Mouse (Mus musculus): ENCODE results near the gene Tmem74b.
A peak's percentile ranks its signal among the peaks of the same experiment; 100 is the strongest.

The Tmem74b gene

DNA sequence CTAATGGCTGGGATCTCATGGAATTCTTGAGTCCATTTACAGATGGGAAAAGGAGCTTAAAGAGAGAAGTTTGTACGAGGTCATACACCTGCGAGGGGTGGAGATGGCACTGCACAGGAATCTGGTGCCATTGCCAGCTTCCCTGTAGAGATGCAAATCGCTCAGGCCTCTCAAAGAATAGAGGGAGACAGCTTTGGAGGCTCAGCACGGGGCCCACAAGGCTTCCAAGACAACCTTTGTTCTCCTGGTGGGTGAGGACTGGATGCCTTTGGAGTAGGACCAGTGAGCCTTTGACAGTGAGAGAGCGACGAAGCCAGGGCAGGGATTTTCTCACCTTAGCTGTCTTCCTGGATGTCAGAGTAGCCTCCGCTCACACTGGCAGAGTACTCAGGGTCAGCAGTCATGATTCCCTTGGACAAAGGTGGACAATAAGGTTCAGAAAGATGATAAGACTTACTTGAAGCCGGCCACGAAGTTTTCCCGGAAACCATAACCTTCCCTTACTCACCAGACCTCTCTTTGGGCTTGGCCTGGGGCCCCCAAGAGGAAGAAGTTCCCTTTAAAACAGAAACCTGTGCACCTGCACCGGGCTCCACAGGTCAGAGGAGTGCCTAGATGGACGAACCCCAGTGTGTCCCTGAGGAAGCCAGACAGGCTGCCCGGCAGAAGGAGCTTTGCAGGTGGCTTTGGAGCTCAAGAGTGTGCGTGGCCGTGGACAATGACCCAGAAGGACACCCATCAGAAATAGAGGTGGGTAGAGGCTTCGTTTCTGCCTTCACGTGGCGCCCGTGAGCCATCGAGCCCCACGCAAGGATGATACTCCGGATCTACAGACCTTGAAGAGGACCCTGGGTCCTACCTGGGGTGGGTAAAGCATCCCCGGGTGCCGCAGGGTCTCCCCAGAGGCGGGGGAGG, at the start of gene Tmem74b:
Tmem74b (plus strand) TSS at position 778 of the 915 bp plus-strand sequence.
- peak; percentile 10 for DNase-seq (ENCODE audit: low spot score)

DNA sequence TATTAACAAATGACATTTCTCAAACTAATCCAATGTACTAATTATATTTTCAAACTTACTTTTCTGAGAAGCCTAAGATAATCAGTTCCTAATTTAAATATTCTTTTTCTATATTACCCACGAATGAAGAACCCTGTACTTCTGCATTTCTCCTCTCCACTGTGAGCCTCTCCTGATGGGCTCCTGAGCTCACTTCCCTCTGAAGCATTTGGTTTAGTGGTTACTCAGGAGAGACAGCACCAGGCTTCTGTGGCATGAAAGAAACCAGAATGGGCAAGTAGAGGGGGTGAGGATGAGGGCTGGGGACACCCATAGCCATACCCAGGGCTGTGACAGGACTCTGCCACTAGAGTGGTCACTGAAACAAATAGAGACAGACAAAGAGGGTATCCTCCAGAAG, 49.8 kb upstream of the Tmem74b start:
- no peak for DNase-seq (ENCODE audit: low spot score)

DNA sequence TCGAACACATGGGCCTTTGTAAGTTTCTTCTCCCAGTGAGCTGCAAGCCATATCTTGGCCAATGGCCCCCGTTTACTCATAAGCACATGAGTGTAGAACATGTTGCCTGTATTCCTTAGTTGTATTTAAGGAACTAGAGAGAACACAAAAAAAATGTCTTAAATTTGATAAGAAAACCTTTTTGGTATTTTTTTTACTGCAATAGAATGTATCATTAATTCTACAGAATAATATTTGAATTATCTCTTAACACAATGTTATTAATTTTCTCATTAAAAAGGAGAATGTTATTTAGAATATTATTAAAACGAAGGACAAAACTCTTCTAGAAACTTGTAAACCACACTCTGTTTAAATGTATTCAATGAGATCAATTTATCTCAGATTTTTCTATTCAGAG, 33.4 kb upstream of the Tmem74b start, which contains the start of gene Rad21l:
Rad21l (minus strand) TSS at position 101 of the 400 bp plus-strand sequence.
- no peak for DNase-seq (ENCODE audit: low spot score)

DNA sequence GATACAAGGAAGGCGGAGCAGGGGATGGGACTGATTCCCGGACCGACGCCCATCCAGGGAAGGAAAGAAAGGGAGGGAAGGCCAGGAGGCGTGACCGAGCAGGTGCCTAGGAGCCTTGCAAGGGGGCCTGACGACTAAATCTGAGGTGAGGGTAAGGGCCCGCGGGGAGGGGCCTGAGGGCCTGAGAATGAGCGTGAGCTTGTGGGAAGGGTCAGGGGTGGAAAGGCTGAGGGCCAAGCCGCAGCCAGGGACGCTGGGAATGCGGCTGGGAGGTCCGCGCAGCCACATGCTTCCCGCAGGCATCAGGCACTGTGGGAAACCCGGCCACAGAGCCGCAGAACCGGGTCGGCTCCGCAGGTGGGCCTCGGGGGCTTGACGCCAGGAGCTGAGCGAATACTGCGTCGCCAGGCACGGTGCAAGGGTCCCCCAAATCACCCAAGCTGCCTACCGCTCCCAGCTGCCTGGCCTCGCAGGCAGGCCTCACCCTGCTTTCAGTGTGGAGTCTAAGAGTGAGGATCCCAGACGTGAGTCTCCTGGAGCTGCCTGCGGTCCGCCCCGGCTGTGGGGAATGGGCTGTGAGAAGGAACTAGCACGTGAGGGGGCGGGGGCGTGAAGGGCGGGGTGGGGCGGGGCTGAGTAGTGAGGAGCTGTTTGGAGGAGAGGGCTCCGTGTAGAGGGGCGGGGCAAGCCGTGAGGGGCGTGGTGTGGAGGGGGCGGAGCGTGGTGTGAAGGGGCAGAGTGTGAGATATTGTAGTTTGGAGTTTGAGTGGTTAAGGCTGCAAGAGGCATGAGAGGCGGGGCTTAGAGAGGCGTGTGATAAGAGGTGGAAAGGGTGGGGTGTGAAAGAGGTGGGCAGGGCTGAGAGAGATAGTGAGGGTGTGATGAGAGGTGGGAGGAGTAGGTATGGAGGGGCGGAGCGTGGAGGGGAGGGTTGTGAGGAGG, 31.5 kb upstream of the Tmem74b start:
- DNase-seq (ENCODE audit: low spot score), result no peak

DNA sequence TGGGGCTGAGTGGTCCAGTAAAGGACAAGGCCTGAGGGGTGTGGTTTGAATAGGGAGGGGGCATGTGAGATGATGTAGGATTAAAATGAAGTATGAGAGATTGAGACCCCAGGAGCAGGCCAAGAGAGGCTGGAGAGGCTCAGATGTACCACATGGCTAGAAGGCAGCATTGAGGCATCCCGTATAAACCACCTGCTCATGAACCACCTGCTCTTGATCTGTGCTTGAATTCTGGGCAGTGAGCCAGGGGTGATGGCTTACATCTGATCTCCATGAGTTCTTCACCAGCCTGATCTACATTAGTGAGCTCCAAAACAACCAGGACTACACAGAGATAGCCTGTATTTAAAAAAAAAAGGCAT, 30.9 kb upstream of the Tmem74b start:
- no peak for DNase-seq (ENCODE audit: low spot score)

DNA sequence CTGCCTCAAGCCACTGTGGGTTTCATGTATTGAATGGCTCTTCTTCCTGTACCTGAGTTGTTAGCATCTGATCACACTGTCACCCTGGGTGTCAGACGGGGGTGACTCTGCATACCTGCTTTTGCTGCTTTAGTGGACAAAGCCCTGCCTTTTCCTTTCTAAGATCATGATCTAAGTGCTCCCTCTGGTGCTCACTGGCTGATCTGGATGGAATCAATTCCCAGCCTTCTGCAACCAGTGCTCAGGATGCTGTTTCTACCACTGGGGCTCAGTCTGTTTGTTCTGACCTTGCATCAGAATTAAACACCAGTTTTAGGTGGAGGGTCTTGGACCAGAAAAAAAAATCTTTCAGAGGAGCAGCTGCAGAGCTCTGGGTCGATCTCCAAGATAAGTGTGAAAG, 25.6 kb upstream of the Tmem74b start:
- DNase-seq (ENCODE audit: low spot score), result no peak

DNA sequence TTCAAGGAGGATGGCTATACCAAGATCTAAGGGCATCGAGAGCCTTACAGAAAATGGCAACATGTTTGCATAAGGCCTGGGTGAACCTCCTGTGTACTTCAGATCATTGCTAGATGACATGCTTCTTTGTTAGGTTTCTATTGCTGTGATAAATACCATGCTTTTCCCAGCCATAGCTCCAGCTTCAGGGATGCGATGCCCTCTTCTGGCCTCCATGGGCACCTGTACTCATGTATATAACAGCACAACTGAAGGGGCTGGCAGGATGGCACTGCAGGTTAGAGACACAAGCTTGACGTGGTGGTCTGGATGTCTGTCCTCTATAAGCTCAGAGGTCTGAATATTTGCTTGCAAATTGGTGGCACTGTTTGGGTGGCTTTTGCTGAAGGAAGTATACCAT, 19.5 kb upstream of the Tmem74b start:
- DNase-seq (ENCODE audit: low spot score), result peak; percentile 29

DNA sequence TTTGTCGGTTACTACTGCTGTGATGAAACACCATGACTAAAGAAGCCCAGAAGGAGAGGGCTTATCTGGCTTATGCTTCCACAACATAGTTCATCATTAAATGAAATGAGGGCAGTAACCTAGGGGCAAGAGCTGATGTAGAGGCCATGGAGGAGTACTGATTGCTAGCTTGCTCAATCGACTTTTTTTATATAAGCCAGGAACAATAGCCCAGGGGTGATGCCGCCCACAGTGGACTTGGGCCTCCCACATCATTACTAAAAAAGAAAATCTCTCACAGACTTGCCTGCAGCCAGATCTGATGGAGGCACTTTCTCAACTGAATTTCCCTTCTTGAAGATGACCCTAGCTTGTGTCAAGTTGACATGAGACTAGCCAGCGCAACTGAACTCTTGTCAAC, 18.8 kb upstream of the Tmem74b start:
- no peak for DNase-seq (ENCODE audit: low spot score)

DNA sequence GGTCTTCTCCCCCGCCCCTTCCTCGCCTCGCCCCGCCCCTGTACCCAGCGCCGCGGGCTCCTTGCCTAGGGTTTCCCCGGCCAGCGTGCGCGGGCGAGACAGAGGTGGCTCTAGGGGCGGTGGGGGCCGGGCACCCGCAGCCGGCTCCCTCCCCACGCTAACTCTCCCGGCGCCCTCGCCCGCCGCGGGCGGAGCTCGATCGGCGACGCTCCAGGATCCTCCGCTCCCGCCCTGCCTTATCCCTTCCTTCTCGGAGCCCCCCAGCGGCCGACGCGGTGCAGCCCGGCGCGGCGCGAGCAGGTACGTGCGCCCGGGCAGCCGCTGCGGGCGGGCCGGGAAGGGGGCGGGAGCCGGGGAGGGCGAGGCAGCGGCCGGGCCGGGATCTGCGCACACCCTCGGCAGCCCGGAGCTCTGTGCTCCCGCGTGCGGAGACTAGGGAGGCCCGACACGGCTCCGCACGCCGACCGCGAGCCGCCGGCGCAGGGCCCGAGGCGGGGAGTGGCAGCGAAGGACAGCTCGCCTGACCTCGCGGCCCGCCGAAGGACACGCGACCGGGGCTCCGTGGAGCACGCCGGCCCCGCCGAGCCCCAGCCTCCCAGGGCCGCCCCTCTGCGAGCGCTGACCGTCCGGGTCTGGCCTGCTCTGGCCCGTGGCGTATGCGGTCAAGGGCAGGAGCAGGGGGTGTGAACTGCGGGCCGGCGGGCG, 490 bp downstream of the Tmem74b start:
- peak; percentile 39 for DNase-seq (ENCODE audit: low spot score)

DNA sequence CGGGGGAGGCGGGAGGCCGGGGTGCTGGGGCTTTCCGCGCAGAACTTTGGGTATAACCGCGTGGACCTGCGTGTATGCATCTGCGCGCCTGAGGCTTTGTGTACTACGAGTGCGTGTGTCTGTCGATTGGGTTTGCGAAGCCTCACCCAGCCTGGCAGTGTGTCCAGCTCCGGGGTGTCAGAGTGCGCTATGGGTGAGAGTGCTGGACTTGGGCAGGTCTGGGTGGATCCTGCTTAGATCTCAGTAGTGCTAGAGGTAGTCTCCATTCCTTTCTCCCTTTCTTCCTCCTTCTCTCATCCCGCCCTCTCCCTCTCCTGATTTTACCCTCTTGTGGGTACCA, 1.0 kb downstream of the Tmem74b start:
- DNase-seq (ENCODE audit: low spot score), result no peak

DNA sequence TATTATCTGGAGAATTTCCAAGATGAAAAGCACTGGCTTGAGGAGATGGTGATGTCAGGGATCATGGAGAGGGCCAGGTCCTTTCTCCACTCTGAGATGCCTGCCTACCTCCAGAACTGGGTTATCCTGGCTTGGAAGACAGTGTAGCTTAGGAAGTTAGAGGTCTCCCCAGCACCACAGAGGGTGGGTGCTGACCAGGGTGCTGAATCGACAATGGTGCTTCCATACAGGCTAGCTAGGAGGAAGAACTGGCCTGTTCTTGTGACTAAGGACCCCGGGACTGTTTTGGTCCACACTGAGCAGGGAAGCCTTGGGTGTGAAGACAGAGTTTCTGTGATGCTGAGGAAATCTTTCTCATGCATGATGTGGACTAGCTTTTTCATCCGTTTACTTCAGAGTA, 10.8 kb downstream of the Tmem74b start:
- DNase-seq (ENCODE audit: low spot score), result no peak

DNA sequence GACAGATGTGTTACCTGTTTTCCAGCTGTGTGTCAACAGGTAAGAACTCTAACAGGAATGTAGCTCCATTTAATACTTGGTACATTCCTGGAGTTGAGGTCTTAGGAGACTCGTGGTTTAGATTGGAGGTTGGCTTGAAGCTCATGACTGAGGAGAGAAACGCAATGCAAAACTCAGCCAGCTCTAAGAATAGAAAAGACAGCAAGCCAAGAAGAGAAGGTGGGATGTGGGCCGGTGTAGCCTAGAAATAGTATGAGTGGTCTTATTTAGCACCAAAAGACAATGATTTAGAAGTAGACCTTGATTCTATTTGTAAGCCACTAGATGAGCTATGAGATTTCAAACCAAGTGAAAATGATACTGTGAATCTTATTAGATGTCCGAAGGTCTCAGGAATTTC, 13.7 kb downstream of the Tmem74b start:
- no peak for DNase-seq (ENCODE audit: low spot score)

DNA sequence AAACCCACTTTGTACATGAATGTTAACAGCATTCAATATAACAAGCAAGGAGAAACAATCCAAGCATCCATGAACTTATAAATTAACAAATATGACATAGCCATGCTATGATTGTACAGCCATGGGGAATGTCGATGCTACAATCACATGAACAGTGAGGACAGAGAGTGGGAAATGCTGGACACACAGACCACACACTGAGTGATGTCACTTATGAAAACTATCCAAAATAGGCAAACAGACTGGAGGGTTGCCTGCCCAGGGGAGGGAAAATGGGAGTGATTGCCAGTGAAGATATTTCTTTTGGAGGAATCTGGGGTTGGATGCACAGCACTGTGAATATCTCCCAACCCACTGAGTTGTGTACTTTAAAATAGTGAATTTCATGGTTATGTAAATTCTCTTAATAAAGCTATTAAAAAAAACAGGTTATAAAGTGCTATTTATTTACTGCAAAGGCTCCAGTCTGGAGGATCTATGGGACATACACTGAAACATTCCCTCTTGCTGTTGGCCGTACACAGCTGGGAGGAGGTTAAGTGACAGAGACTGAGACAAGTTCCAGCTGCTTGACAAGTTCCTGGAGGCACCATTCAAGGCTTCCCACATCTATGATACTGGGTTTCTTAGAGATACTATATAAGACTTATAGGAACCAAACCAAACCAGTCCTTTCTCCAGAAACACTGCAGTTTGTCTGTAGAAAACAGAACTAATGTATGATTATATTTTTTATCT, 14.7 kb downstream of the Tmem74b start:
- DNase-seq (ENCODE audit: low spot score), result no peak

DNA sequence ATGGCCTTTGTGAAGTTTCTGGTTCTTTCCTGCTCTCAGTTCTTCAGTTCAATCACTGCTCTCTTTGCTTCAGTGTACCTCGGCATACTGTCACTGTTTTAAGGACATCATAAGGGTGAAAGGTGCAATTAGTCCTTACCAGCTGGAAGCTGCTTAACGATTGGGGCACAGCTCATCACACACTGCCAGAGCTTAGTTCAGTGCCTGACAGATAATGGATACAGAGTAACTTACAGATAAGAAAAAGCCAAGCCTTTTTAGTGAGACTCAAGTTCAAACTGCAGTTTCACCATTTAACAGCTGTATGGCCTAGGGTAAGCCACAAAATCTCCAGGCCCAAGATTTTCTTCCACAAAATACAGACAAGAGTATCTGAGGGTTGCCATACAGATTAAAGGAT, 22.3 kb downstream of the Tmem74b start:
- no peak for DNase-seq (ENCODE audit: low spot score)

DNA sequence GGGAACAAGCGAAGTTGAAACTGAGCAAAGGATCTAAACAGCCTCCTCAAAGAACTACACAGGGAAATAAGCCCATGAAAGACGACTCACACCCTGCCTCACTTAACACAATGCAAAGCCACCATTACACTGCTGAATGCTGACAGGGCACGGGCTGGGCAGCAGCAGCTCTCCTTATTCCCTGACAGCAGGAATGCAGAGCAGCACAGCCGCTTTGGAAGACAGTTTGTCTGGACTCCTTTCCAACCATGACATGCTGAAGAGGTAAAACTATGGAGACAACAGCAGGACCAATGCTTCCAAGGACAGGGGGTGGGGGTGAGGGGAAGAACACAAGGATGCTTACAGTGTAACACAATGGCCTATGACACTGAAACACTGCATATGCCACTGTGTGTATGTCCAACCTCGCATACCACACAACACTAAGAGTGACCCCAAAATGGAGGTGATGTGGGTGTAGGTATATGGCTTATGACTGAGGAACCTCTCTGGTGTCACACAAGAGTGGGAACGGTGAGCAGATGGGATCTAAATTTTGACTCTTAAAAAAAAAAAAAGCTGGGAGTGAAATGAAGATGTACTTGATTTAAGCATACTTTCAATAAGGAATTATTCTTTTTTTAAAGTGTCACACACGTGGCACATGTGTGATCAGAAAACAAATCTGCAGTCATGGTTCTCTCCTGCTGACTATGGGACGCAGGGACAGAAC, 31.5 kb downstream of the Tmem74b start:
- DNase-seq (ENCODE audit: low spot score), result no peak

DNA sequence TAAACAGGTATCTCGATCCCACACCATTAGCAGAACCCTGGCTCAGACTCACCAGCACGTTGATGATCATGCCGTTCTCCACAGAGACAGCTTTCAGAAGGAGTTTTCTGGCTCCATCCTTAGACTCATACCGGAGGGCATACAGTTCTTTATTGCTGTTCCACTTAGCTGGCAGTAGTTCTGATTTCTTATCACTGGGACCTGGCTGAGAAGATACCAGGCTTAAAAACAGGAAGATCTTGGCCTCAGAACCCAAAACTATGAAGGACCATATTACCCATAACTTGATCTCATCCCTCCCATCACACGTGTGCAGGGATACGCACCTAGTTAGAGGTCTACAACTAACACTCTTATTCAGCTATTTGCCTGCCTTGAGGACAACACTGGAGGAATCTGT, 33.6 kb downstream of the Tmem74b start:
- no peak for DNase-seq (ENCODE audit: low spot score)

DNA sequence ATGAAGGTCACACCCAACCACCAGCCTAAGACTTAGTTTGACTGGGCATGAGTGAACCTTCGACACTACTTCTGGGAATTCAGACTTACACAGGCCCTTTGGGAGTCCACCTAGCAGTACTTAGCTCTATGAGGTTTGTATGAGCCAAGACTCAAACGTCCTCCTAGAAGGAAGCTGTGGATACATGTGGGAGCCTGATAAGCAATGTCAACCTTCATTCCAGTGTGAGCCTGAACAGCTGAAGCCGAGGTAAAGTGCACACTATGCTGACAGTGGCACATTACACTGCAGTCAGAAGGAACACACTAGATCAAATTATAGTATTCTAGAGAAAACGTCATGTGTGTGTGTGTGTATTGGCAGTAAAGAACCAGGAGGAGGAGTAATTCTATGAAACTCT, 36.7 kb downstream of the Tmem74b start:
- no peak for DNase-seq (ENCODE audit: low spot score)

DNA sequence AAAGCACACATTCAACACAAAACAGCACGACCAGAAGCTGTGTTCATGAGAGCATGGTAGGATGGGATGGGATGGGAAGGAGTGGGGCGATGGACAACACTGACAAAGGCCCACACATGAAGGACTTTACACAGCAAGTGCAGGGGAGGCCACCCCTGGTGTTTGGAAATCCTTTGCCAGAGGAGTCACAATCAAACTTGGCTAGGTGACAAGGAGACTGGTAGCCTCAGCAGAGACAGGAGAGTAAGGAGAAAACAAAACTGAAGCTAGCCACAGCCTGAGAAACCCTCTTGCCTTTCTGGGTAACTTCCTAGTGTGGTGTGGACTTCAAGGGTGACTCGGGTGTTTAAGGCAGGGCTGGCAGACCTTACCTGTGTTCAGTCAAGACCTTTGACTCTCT, 37.3 kb downstream of the Tmem74b start:
- DNase-seq (ENCODE audit: low spot score), result no peak

DNA sequence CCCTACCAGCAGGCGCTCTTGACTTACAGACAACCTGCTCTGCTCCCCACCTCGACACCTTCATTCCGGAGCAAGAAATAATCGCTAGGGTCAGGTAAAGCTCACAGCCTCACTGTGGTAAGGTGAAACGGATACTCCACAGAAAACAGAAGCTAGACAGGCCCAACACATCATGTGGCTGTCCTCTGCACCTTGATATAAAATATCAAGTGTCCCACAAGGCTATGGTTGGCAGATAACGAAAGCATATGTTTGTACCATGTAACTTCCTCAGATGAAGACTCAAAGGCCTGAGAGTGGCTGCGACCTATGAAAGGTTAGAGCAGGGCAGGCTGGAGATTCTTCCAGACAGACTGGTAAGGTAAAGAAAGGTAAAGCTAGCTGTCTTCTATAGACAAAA, 37.7 kb downstream of the Tmem74b start:
- DNase-seq (ENCODE audit: low spot score), result no peak

DNA sequence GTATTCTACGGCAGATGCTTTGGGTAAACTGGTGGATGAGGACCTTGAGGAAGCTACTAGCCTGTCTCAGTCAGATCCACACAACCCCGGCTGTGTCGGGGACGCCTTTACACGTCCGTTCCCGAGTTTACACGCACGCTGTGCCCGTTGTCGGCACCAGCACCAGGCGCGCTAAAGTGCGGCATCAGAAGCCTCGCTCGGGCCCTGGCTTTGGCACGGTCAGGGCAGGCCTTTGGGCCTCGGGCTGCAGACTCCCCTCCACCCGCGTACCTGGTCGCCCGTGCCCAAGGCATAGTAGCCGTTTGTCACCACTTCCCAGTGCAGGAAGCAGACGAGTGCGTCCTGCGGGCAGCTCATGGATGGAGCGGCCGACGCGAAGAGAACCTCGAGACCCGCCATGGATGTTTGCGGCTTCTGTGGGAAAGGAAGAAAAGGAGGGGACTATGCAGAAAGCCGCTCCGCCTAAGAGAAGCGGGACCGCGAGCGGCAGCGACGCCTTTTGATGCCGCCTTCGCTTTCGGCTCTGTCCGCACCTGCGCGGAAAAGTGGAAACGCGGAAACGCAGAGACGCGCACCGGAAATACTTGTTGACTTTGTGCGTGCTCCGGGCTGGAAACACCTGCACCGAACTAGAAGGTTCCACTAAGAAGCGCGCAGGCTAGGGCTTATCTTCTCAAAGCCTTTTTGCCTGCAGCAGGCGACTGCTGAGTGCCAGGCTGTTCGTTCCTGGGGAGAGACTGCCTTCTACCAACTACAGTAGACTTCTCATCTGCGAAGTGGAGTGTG, 39.1 kb downstream of the Tmem74b start:
- peak; percentile 89 for DNase-seq (ENCODE audit: low spot score)
